Mouse (Mus musculus): Measurements from ENCODE around the gene Dzip1.

The Dzip1 gene

GRCm38 (mm10) chr14:118867366-118867765 lies 57.9 kb downstream of the Dzip1 start:
- no peak for DNase-seq

GRCm38 (mm10) chr14:118866014-118866811 lies 59.0 kb downstream of the Dzip1 start:
- DNase-seq: no peak

GRCm38 (mm10) chr14:118864905-118865304 lies 60.4 kb downstream of the Dzip1 start:
- no peak for DNase-seq

GRCm38 (mm10) chr14:118862253-118862652 lies 63.0 kb downstream of the Dzip1 start:
- no peak for DNase-seq

- no peak for DNase-seq
Observed at GRCm38 (mm10) chr14:118858318-118858717, 66.9 kb downstream of the Dzip1 start.

GRCm38 (mm10) chr14:118856563-118856962 lies 68.7 kb downstream of the Dzip1 start:
- DNase-seq: no peak

GRCm38 (mm10) chr14:118855141-118855800 lies 70.0 kb downstream of the Dzip1 start:
- DNase-seq: peak; percentile 9 to 31

GRCm38 (mm10) chr14:118854371-118855114 lies 70.7 kb downstream of the Dzip1 start:
- peak; percentile 58 to 60 for DNase-seq

GRCm38 (mm10) chr14:118851496-118852107 lies 73.7 kb downstream of the Dzip1 start:
- DNase-seq: no peak

- DNase-seq: no peak
Observed at GRCm38 (mm10) chr14:118850696-118851035, 74.6 kb downstream of the Dzip1 start.

- DNase-seq: no peak
Observed at GRCm38 (mm10) chr14:118850011-118850695, 75.1 kb downstream of the Dzip1 start.

- no peak for DNase-seq
Observed at GRCm38 (mm10) chr14:118848171-118848570, 77.1 kb downstream of the Dzip1 start.

GRCm38 (mm10) chr14:118846834-118847233 lies 78.4 kb downstream of the Dzip1 start:
- no peak for DNase-seq

GRCm38 (mm10) chr14:118842353-118842752 lies 82.9 kb downstream of the Dzip1 start:
- DNase-seq: no peak

GRCm38 (mm10) chr14:118840027-118840426 lies 85.2 kb downstream of the Dzip1 start:
- DNase-seq: no peak

- DNase-seq: no peak
Observed at GRCm38 (mm10) chr14:118839416-118839815, 85.8 kb downstream of the Dzip1 start.

GRCm38 (mm10) chr14:118838556-118839120 lies 86.6 kb downstream of the Dzip1 start:
- DNase-seq: no peak

GRCm38 (mm10) chr14:118836754-118837153 lies 88.5 kb downstream of the Dzip1 start:
- no peak for DNase-seq

- no peak for DNase-seq
Observed at GRCm38 (mm10) chr14:118836145-118836544, 89.1 kb downstream of the Dzip1 start.

GRCm38 (mm10) chr14:118834313-118834712 lies 90.9 kb downstream of the Dzip1 start:
- DNase-seq: peak in 1 of 2 experiments; percentile 18

- DNase-seq: no peak
Observed at GRCm38 (mm10) chr14:118833241-118833640, 92.0 kb downstream of the Dzip1 start.

- no peak for DNase-seq
Observed at GRCm38 (mm10) chr14:118831597-118831996, 93.7 kb downstream of the Dzip1 start.

Measured in spleen, adult 18-20 months (tissue).